Mouse (Mus musculus): ENCODE results near the gene Rd3. TPM values are rescaled to one million over a fixed set of nuclear protein-coding genes. Genes with fewer than 3 reads are reported as not detected.

The Rd3 gene
- polyA plus RNA-seq (2017; shearing (Covaris generic)): 2.5 TPM

DNA sequence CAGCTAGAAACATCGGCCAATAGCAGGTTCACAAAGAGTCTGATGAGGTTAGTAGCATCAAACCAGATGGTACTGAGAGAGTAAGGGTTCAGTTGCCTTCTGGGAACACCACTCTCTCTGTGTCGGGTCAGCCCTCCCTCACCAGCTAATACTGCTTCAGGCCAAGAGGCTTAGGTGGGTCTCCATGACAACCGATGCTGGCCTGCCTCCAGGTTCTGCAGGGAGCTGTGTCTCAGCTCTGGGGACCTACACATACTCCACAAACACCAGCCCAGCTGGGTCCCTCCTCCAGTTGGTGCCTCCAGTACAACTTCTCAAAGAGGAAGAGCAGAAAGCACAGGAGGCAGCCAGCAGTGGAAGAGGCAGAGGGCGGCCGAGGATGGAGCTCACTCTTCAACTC is at the start of gene Rd3:
TSS of gene Rd3 (plus strand) at position 184 of the 400 bp plus-strand sequence.

Other genes with a start within 250 kb of the Rd3 start
- gene Nek2, start 155.9 kb upstream of the Rd3 start, polyA plus RNA-seq (2017; shearing (Covaris generic)): 0.86 TPM
- 0.42 TPM for gene Slc30a1, start 70.6 kb upstream of the Rd3 start, polyA plus RNA-seq (2017; shearing (Covaris generic))
- gene Traf5, start 115.2 kb downstream of the Rd3 start, polyA plus RNA-seq (2017; shearing (Covaris generic)): 147 TPM
- gene Rcor3, start 160.7 kb downstream of the Rd3 start, polyA plus RNA-seq (2017; shearing (Covaris generic)): 13.6 TPM
- gene Kcnh1, start 213.4 kb downstream of the Rd3 start, polyA plus RNA-seq (2017; shearing (Covaris generic)): not detected

Data from CD4-positive, CD25-positive, alpha-beta regulatory T cell, adult 9 weeks (primary cell).